Mouse (Mus musculus) myocyte (in vitro differentiated cells): ENCODE measurements around the gene Shq1.

Source experiments
- CEBPB ChIP-seq: IDR thresholded peaks from 2 replicates; pipeline ENCODE4 v1.6.1; 2011; ENCODE audit warnings: mild to moderate bottlenecking, moderate library complexity; ENCODE audit not compliant: poor library complexity, insufficient read depth, severe bottlenecking
- E2F4 ChIP-seq: IDR thresholded peaks from one replicate; pipeline ENCODE4 v1.6.1; 2011; ENCODE audit warnings: mild to moderate bottlenecking, control low read depth, moderate library complexity; ENCODE audit not compliant: insufficient read depth
- MAX ChIP-seq: IDR thresholded peaks from one replicate; pipeline ENCODE4 v1.6.1; 2011; ENCODE audit warnings: low read depth, mild to moderate bottlenecking, control low read depth
- MYOD1 ChIP-seq, 3 experiments: IDR thresholded peaks; one replicate each; pipeline ENCODE4 v1.6.1; 2011; ENCODE audit warnings: control low read depth in 2 of 3, low read depth in 2 of 3, mild to moderate bottlenecking in 2 of 3, moderate library complexity in 1 of 3; ENCODE audit not compliant: insufficient read length in 2 of 3, control insufficient read depth in 1 of 3
- MYOG ChIP-seq, 3 experiments: IDR thresholded peaks; one replicate each; pipeline ENCODE4 v1.6.1; 2011; ENCODE audit warnings: control low read depth in 2 of 3, low read depth in 2 of 3, mild to moderate bottlenecking in 2 of 3; ENCODE audit not compliant: insufficient read length in 2 of 3, control insufficient read depth in 1 of 3, insufficient read depth in 1 of 3
- POLR2A ChIP-seq: IDR thresholded peaks from one replicate; pipeline ENCODE4 v1.6.1; 2011; ENCODE audit warnings: low read depth, mild to moderate bottlenecking, control low read depth, moderate library complexity; ENCODE audit not compliant: insufficient read length
- POLR2AphosphoS2 ChIP-seq: IDR thresholded peaks from one replicate; pipeline ENCODE4 v1.6.1; 2011; ENCODE audit warnings: low read depth, control low read depth; ENCODE audit not compliant: insufficient read length
- REST ChIP-seq: IDR thresholded peaks from one replicate; pipeline ENCODE4 v1.6.1; 2011; ENCODE audit warnings: mild to moderate bottlenecking, control low read depth, moderate library complexity; ENCODE audit not compliant: insufficient read depth, insufficient read length
- SRF ChIP-seq: IDR thresholded peaks from one replicate; pipeline ENCODE4 v1.6.1; 2011; ENCODE audit warnings: low read depth; ENCODE audit not compliant: control insufficient read depth, insufficient read length
- TCF12 ChIP-seq: IDR thresholded peaks from one replicate; pipeline ENCODE4 v1.6.1; 2011; ENCODE audit warnings: mild to moderate bottlenecking, control low read depth; ENCODE audit not compliant: poor library complexity, insufficient read depth, severe bottlenecking
- TCF3 ChIP-seq: IDR thresholded peaks from one replicate; pipeline ENCODE4 v1.6.1; 2011; ENCODE audit warnings: low read depth, control low read depth; ENCODE audit not compliant: insufficient read length

DNA sequence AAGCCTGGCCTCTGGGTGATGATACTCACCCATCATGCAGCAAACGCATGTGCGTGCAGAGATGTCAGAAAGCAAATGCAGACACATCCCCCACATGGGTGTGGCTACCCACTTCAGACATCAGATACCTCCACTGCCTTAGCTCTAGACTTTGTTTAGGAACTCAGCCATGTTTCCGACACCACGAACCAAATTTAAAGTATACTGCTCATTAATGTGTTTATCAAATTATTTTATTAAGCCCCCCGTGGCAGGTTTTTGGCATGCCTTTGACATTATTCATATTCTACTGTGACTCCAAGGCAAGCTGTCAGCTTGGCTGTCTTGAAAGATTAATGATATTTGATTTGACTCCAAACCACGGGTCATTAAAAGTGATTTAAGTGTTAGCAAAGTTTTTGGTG lies 49.1 kb upstream of the Shq1 start:
- TF ChIP-seq CEBPB: no peak
- TF ChIP-seq E2F4: no peak
- TF ChIP-seq MAX: peak; percentile 37
- TF ChIP-seq TCF12: no peak
- TF ChIP-seq POLR2A: no peak
- TF ChIP-seq POLR2AphosphoS2: no peak
- TF ChIP-seq MYOD1 (IDR thresholded peaks at IDR 0.05; ENCODE audit: control insufficient read depth in 1 of 3, insufficient read length in 2 of 3, low read depth in 2 of 3): peak in 1 of 3 experiments; percentile 54
- no peak for TF ChIP-seq TCF3
- TF ChIP-seq MYOG (IDR thresholded peaks at IDR 0.05; ENCODE audit: control insufficient read depth in 1 of 3, insufficient read depth in 1 of 3, insufficient read length in 2 of 3, low read depth in 2 of 3): no peak
- TF ChIP-seq REST: no peak
- no peak for TF ChIP-seq SRF
